Mouse (Mus musculus) left cerebral cortex, postnatal 36 days (tissue): Measurements from ENCODE around the gene Yjefn3. TPM values are rescaled to one million over a fixed set of nuclear protein-coding genes. Genes with fewer than 3 reads are reported as not detected.

Experiments
- DNase-seq, 2 experiments: peaks; one replicate each; pipeline ENCODE4 v3.0.0; 2021 to 2022; ENCODE audit warnings: low spot score in 2 of 2, mixed read lengths in 1 of 2
- intact Hi-C: fragments of 180-260 bp; cut with DNase I; formaldehyde crosslinking; loops from one replicate; pipeline ENCODE4 v1.15.1; 2025
- total RNA-seq, 2 experiments: library from RNA; stranded (reverse); gene quantifications; 2 replicates each; pipeline ENCODE4 v1.2.3; 2021

Gene Yjefn3
- total RNA-seq, 2 experiments from 2014 or later = 23.7 to 31.3 TPM

DNA sequence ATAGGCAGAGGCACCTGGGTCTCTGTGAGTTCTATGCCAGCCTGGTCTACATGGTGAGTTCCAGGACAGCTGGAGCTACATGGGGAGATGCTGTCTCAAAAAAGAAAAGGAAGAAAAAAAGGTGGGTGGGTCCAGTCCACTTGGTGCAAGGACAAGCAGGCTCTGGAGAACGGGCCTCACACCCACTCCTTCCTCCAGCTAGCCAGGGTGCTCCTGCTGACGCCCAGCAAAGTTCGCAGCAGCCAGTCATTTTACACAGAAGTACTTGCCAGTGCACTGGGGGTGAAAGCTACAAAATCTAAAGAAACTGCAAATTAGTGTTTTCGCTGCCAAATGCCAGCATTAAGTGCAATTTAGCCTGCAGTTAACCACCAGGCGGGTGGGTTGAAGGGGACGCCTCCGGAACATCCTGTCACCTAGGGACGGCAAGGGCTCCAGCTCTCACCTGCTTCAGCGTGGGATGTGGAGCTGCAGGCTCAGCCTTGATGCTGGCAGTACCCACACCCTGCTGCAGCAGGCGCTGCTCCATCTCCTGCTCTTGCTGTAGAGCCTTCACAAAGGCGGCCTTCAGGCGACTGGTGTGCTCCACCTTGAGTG is 10.1 kb upstream of the Yjefn3 start:
- intact Hi-C loops = loop anchor here (10.0 kb wide), 3 partner anchors 212 to 322 kb away; partner anchors contain the start of genes Armc6, Ncan and Sugp2

DNA sequence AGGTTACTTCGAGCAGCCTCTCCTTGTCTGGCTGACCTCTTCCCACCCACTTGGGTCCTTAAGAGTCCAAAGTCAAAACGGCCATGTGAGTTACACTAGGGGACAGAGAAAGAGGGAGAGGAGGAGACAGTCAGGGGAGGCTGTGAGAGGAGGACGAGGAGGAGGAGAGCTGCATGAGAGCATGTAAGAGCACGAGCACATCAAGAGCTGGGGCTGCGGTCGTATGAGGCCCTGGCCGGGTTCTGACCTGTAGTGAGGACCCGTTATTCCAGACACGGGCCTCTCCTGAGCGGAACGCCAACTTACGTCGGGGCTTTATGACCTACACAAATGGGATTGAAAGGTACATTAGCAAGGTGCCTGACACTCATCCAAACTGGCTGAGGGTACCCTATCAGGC is 9.4 kb upstream of the Yjefn3 start:
- intact Hi-C loops = loop anchor here (10.0 kb wide), 3 partner anchors 213 to 323 kb away; partner anchors contain the start of genes Armc6, Ncan and Sugp2
- DNase-seq = no peak

More for the DNA sequence above, 10.1 kb upstream of the Yjefn3 start:
- peak; percentile 51 to 57 for DNase-seq

DNA sequence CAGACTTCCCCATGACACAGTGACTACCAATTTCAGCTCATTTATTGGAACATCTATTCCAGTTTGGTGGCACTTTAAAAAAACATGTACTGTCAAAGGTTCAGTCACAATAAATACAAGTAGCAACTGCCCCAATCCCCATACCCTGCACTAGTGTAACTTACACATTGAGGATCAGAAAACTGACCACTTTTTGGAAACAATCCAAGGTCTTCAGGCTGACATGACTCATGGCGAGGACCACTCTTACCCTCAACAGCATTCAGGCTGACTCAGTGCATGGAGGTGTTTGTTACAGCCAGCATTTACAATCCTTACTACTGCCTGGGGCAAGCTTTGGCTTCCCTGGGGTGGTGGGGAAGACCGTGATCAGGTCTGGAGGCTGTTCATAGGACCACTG is 4.6 kb upstream of the Yjefn3 start:
- DNase-seq = no peak
- intact Hi-C loops = no loop called here

DNA sequence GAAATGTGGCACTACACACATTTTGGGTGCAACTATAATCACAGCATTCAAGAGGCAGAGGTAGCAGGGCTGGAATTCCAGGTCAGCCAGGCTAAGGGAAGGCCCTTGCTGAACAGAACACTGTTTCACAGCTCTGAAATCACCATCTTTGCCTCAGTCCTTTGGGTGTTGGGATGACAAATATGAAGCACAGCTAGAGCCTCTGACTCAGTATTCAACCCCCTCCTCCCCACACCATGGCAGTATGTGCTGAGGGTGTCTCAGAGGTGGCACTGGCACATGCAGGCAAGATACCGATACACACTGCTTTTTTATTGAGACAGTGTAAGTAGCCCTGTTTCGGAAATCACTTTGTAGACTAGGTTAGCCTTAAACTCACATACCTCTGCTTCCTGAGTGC is 3.7 kb upstream of the Yjefn3 start:
- intact Hi-C loops = no loop called here
- no peak for DNase-seq

DNA sequence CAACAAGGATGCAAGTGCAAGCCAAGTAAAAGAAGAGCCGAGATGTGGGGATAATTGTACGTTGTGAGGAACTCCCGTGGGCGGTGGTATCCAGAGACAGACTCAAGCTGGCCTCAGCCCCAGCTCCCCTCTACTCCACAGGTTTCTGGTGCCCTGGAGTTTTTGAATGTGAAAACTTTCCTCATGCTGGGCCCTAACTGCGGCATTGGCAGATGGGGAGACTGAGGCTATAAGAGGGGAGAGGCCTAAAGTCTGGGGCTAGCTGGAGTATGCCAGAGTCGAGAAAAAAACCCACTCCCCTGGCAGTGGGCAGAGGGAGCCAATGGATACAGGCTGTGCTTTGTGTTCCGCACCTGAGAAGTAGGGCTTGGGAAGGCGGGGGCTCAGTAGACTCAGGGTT is 1.6 kb upstream of the Yjefn3 start:
- intact Hi-C loops = loop anchor here (5.0 kb wide), 1 partner anchor 277 kb away; the partner anchor contains the start of gene Zfp868
- DNase-seq = no peak

- intact Hi-C loops = loop anchor here (5.0 kb wide), 1 partner anchor 276 kb away; the partner anchor contains the start of gene Zfp868
Observed at GRCm38 (mm10) chr8:69903063-69903542, 591 bp upstream of the Yjefn3 start.

GRCm38 (mm10) chr8:69901484-69902162 is 889 bp downstream of the Yjefn3 start:
- peak; percentile 96 for DNase-seq
- intact Hi-C loops = loop anchor here (5.0 kb wide), 1 partner anchor 274 kb away; the partner anchor contains the start of gene Zfp868

More at GRCm38 (mm10) chr8:69903063-69903542, 591 bp upstream of the Yjefn3 start:
- peak; percentile 100 for DNase-seq

DNA sequence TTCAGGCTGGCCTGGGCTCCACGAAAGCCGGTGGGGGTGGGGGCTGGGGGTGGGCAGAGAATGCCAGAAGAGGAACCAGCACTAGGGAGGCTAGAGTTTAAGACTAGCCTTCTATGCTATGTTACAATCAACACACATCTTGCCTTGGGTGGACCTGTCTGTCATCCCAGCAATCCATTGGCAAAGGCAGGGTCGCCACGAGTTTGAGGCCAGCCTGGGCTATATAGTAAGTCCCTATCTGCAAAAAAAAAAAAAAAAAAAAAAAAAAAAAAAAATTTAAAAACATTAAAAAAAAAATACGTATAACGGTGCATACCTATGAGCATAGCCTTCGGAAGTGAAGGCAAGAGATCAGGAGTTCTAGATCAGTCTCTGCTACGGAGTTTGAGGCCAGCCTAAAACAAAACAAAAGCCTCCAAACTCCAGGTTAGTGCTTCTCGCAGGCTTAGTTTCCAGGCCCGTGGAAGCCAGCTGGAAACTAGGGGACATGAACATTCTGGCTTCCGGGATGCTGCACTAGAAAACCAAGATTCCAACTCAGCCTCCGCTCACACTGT is 1.5 kb downstream of the Yjefn3 start:
- no peak for DNase-seq
- intact Hi-C loops = loop anchor here (5.0 kb wide), 1 partner anchor 274 kb away; the partner anchor contains the start of gene Zfp868

- no peak for DNase-seq
- intact Hi-C loops = loop anchor here (5.0 kb wide), 1 partner anchor 273 kb away; the partner anchor contains the start of gene Zfp868
Observed at GRCm38 (mm10) chr8:69899876-69900275, 2.6 kb downstream of the Yjefn3 start.

GRCm38 (mm10) chr8:69897857-69898256 is 4.7 kb downstream of the Yjefn3 start:
- intact Hi-C loops = no loop called here
- no peak for DNase-seq

DNA sequence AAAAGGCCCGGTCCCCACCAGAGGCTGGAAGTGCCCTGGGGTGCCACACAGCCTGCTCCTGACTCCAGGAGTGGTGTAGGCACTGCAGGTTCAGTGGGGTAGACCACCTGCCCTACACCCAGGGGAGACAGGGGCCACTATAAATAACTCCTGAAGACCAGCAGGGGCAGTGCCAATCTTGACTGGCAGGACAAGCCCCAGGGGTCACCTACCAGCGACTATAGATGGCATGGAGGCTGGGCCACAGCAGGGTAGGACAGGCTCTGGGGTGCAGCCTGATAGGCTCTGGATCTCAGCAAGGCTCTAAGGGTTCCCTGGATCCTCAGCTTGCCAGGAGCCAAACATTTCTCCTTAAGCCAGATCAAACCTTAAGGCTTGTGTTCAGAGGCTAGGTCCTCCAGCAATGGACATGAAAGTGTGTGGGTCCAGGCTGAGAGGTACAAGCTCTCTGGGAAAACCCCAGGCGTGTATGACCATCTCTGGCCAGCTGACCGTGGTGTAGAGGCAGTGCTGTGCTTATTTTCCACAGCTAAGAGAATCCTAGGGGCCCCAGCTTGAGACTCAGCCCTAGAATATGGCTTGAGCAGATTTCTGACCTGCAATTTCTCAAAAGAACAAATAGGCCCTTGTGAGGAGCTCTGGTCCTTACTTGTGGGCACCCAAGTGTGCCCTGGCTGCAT is 6.6 kb downstream of the Yjefn3 start:
- no peak for DNase-seq
- intact Hi-C loops = no loop called here

DNA sequence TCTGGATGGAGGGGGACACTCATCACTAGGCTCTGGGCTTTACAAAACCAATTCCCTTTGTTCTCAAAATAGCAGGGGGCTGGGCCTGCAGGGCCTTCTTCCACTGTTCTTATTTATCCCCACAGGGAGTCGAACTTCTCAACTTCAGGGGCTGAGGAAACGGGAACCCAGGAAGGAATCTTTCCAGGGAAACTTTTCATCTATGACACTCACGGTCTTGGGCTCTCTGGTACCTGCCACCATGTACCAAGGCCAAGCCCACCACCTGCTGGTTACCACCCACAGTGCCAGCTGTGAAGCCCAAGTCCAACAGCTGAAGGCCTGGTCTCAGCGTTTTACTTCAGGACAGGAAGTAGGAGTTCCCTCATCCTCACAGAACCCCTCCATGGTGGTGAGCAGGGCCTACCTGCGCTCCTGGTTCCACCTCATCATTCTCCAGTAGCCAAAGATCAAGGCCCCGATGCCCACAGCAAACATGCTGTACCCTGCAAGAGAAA is 7.6 kb downstream of the Yjefn3 start:
- no peak for DNase-seq
- intact Hi-C loops = no loop called here

- intact Hi-C loops = no loop called here
- no peak for DNase-seq
Observed at GRCm38 (mm10) chr8:69893863-69894262, 8.6 kb downstream of the Yjefn3 start.

DNA sequence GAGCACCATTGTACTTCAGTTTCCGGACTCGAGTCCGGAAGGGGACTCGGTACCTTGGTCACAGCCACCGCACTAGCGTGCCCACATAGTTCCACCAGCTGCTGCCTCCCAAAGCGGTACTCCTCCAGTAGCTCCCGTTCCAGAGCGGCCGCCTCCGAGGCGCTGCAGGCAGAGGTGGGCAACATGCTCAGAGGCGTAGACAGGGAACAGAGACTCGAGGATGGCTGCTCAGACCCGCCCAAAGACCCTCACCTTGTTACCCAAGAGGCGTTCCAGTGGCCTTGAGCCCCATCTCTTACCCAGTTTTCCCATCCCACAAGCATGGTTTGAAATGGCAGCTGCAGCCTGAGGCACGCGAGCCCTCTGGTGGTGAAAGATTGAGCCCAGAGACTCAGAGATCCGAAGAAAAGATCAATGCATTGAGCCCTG is 11.7 kb downstream of the Yjefn3 start:
- intact Hi-C loops = loop anchor here (1.0 kb wide), 1 partner anchor 17 kb away; no protein-coding TSS in a partner anchor
- DNase-seq = peak; percentile 74 to 77

DNA sequence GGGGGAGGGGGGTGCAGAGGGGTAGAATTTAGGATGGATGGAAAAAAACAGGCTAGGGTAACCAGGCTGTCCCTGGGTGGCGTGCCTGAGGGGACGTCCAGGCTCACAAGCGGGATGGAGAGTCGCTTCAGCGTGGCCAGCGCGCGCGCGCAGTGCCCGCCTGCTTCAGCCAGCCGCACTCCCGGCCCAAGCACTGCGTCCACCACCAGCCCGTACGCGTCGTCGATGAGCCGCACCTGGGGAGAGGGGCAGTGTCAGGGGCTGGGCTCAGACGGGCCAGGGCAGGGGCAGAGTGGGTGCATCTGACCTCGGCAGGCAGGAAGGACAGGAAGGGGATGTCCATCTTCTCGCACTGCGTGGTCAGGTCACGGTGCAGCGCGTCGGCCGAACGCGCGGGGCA is 13.6 kb downstream of the Yjefn3 start:
- intact Hi-C loops = no loop called here
- no peak for DNase-seq

GRCm38 (mm10) chr8:69888244-69888866 is 14.2 kb downstream of the Yjefn3 start:
- intact Hi-C loops = no loop called here
- no peak for DNase-seq

- intact Hi-C loops = no loop called here
- DNase-seq = no peak
Observed at GRCm38 (mm10) chr8:69887289-69888243, 14.9 kb downstream of the Yjefn3 start, which contains the start of gene Cilp2. Gene Cilp2 (minus strand): TSS chr8:69887687.

GRCm38 (mm10) chr8:69884141-69884540 is 18.4 kb downstream of the Yjefn3 start:
- DNase-seq = no peak
- intact Hi-C loops = no loop called here
